Mouse (Mus musculus) left cerebral cortex, adult 2 months (tissue): ENCODE data around the gene Mettl16. TPM values are rescaled to one million over a fixed set of nuclear protein-coding genes. Genes with fewer than 3 reads are reported as not detected.
A peak's percentile ranks its signal among the peaks of the same experiment; 100 is the strongest.
"Not testable (repeated sequence)": the region's sequence is repeated elsewhere in the genome, so short reads cannot be mapped to it uniquely, and the experiment has no call there.

Experiments used
- DNase-seq, 2 experiments: peaks; one replicate each; pipeline ENCODE4 v3.0.0; 2021 to 2022; ENCODE audit warnings: low spot score in 2 of 2, mixed read lengths in 1 of 2; ENCODE audit errors: extremely low spot score in 1 of 2
- H3K27ac ChIP-seq: fragments of 200-600 bp; 2 replicates; pipeline ENCODE4 v1.8.1; 2022
- H3K4me3 ChIP-seq: fragments of 200-600 bp; 2 replicates; pipeline ENCODE4 v1.8.1; 2022
- CTCF ChIP-seq: fragments of 200-600 bp; IDR thresholded peaks from 2 replicates; pipeline ENCODE4 v1.8.1; 2022; ENCODE audit warnings: antibody characterized with exemption, mild to moderate bottlenecking, moderate library complexity
- intact Hi-C: fragments of 180-260 bp; cut with DNase I; formaldehyde crosslinking; loops from one replicate; pipeline ENCODE4 v1.15.1; 2025
- total RNA-seq, 2 experiments: library from RNA; stranded (reverse); gene quantifications; 2 replicates each; pipeline ENCODE4 v1.2.3; 2021

Mettl16 gene
- total RNA-seq, 2 experiments from 2014 or later = 26.0 to 27.2 TPM

DNA sequence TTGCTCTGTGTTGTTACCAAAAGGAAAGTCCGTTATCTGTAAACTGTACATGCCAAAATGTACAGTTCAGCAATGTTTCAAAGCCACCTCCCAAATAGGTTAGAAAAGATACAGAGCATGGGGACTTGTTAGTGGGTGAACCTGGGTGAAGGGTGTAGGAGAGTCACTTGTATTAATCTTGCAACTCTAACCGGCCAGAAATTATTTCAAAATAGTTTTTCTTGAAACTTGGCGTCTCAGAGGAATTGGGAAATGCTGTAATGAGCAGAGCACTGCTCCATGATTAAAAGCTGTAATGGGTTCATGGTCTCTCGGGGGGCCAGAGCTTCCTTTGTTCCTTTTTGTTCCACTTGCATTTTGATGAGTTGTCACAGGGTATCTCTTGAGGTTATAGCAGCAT, 30.0 kb downstream of the Mettl16 start:
- intact Hi-C loops = no loop called here
- DNase-seq = no peak

GRCm38 (mm10) chr11:74804081-74804627, 33.5 kb downstream of the Mettl16 start:
- TF ChIP-seq CTCF = no peak
- DNase-seq = no peak
- intact Hi-C loops = no loop called here

More for the DNA sequence above, 30.0 kb downstream of the Mettl16 start:
- no peak for TF ChIP-seq CTCF
- no peak overlapping the region for H3K27ac ChIP-seq
- H3K4me3 ChIP-seq = no peak overlapping the region

GRCm38 (mm10) chr11:74807246-74807882, 36.7 kb downstream of the Mettl16 start:
- Histone ChIP-seq H3K4me3 (no peak overlapping the region), H3K27ac (no peak overlapping the region)
- no peak for TF ChIP-seq CTCF
- no peak for DNase-seq
- intact Hi-C loops = no loop called here

More at GRCm38 (mm10) chr11:74804081-74804627, 33.5 kb downstream of the Mettl16 start:
- H3K4me3 ChIP-seq = no peak overlapping the region
- no peak overlapping the region for H3K27ac ChIP-seq

- no peak for TF ChIP-seq CTCF
- H3K27ac ChIP-seq = peak overlapping the region; percentile 20; the same call in 1 of the 2 replicates
- no peak for DNase-seq
- H3K4me3 ChIP-seq = no peak overlapping the region
- intact Hi-C loops = no loop called here
These were observed 37.7 kb downstream of the Mettl16 start for GRCm38 (mm10) chr11:74808251-74808853.

DNA sequence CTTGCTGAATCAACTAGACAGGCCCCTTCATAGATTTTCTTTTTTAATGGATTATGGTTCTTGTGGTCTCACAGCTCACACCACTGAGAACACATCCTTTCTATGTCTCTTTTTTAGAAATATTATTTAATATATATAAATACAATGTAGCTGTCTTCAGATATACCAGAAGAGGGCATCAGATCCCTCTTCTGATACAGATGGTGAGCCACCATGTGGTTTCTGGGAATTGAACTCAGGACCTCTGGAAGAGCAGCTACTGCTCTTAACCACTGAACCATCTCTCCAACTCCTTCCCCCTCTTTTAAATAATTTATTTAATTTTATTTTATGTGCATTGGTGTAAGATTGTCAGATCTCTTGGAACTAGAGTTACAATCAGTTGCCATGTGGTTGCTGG, 39.5 kb downstream of the Mettl16 start:
- peak; percentile 23 for TF ChIP-seq CTCF
- H3K27ac ChIP-seq = no peak overlapping the region
- intact Hi-C loops = loop anchor here (5.0 kb wide), 1 partner anchor 37 kb away; no protein-coding TSS in a partner anchor

GRCm38 (mm10) chr11:74811027-74811426, 40.4 kb downstream of the Mettl16 start:
- not testable (repeated sequence) for DNase-seq

More for the DNA sequence above, 39.5 kb downstream of the Mettl16 start:
- no peak overlapping the region for H3K4me3 ChIP-seq
- DNase-seq = no peak

GRCm38 (mm10) chr11:74811538-74811937, 40.9 kb downstream of the Mettl16 start:
- TF ChIP-seq CTCF = no peak
- DNase-seq = no peak
- H3K27ac ChIP-seq = no peak overlapping the region
- H3K4me3 ChIP-seq = no peak overlapping the region
- intact Hi-C loops = loop anchor here (5.0 kb wide), 1 partner anchor 36 kb away; no protein-coding TSS in a partner anchor

More at GRCm38 (mm10) chr11:74811027-74811426, 40.4 kb downstream of the Mettl16 start:
- H3K4me3 ChIP-seq, H3K27ac ChIP-seq: not testable (repeated sequence)
- intact Hi-C loops = loop anchor here (5.0 kb wide), 1 partner anchor 36 kb away; no protein-coding TSS in a partner anchor

- TF ChIP-seq CTCF = peak; percentile 43
- no peak overlapping the region for H3K27ac ChIP-seq
- no peak for DNase-seq
- intact Hi-C loops = no loop called here
- H3K4me3 ChIP-seq = no peak overlapping the region
These were observed 45.2 kb downstream of the Mettl16 start for GRCm38 (mm10) chr11:74815795-74816194.

DNA sequence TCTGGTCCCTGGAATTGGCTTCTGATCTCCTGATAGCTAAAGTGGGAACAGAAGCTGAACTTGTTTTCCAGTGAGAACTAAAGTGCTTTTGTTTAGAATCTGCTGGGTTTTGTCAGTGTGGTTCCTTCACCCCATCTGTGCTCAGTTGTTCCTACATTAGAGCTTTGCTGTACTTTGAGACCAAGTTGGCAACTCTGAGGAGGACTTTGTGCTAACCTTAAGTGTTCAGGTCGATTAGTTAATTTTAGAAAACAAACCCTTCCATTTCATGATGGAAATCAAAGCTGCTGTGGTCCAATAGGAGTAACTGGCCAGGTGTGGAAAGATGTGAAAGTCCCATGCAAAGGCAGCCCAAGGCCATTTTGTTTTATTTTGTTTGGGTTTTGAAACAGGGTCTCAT, 50.3 kb downstream of the Mettl16 start:
- intact Hi-C loops = loop anchor here (1.0 kb wide), 1 partner anchor 27 kb away; no protein-coding TSS in a partner anchor
- no peak for DNase-seq
- no peak for TF ChIP-seq CTCF

GRCm38 (mm10) chr11:74821463-74821862, 50.8 kb downstream of the Mettl16 start:
- Histone ChIP-seq H3K4me3 (no peak overlapping the region), H3K27ac (no peak overlapping the region)
- no peak for DNase-seq
- peak; percentile 72 for TF ChIP-seq CTCF
- intact Hi-C loops = loop anchor here (1.0 kb wide), 1 partner anchor 27 kb away; no protein-coding TSS in a partner anchor

More for the DNA sequence above, 50.3 kb downstream of the Mettl16 start:
- no peak overlapping the region for H3K4me3 ChIP-seq
- H3K27ac ChIP-seq = no peak overlapping the region

DNA sequence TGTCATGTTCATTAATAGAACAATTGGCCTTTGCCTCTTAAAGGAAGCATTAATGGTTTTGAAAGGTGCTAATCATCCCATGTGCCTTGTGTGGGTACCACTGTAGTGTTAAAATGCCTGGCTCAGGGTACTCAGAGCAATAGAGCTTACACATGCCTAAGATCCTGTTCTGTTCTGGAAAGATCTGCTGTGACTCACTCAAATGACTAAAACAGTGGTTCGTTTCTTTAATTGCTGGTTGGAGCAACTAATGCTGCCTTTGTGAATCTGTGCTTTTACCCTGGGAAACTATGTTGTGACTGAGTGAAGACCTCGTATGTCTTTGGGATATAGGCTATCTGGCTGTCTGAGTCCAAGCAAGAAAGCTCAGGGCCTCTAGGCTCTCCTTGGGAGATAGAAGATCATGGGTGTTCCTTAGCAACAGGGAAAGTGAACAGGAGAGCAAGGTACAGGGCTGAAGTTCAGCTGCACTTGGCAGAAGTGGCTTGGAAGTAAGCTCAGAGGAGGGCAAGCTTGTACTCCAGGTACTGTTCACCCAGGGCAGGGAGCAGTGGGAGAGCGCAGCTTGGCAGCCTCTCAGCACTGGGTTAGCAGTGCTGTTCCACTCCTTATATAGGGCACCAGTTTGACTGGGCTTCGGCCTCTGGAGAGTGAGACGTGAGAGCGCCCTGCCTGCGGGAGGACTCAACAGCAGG, 52.3 kb downstream of the Mettl16 start:
- no peak for TF ChIP-seq CTCF
- no peak overlapping the region for H3K27ac ChIP-seq
- intact Hi-C loops = no loop called here
- no peak for DNase-seq
- H3K4me3 ChIP-seq = no peak overlapping the region

GRCm38 (mm10) chr11:74826151-74826550, 55.5 kb downstream of the Mettl16 start:
- DNase-seq = no peak
- Histone ChIP-seq H3K4me3 (no peak overlapping the region), H3K27ac (no peak overlapping the region)
- TF ChIP-seq CTCF = no peak
- intact Hi-C loops = no loop called here
